Mouse (Mus musculus) lung, adult 2 months (tissue): ENCODE data around the gene Atp8b2.

Experiments used
- CTCF ChIP-seq: fragments of 200-500 bp; IDR thresholded peaks from 2 replicates; pipeline ENCODE4 v1.5.1; 2011; ENCODE audit warnings: mild to moderate bottlenecking, low read length, control low read depth; ENCODE audit not compliant: insufficient read depth
- POLR2A ChIP-seq: fragments of 200-500 bp; IDR thresholded peaks from 2 replicates; pipeline ENCODE4 v1.6.1; 2011; ENCODE audit warnings: low read depth, mild to moderate bottlenecking, control low read depth, low read length, borderline replicate concordance; ENCODE audit errors: extremely low read depth

DNA sequence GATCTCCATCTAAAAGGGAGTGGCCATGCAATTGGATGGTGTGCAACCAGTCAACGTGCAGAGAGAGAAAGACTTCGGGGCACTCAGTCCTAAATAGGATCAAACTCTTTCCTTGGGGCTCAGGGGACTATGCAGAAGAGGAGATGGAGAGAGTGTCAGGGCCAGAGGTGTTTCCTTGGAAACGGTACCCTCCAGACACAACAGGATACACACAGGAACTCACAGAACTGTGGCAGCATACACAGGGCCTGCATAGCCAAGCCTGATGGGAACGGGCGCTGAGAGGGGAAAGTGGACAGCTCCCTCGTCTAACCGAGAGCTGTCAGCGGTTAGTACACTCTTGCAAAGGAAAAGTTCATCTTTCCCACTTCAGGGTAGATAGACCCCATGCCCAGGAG is 63.8 kb downstream of the Atp8b2 start:
- no peak for TF ChIP-seq CTCF
- TF ChIP-seq POLR2A = no peak
